Mouse (Mus musculus) heart, embryonic 13.5 days (tissue): ENCODE measurements around the gene Acer3. TPM values are rescaled to one million over a fixed set of nuclear protein-coding genes. Genes with fewer than 3 reads are reported as not detected.
A peak's percentile ranks its signal among the peaks of the same experiment; 100 is the strongest.

Source experiments
- ATAC-seq: fragments of 200-750 bp; cut with Nextera tagmentation; 2 replicates; pipeline ENCODE4 v1.8.0; 2017; ENCODE audit warnings: moderate TSS enrichment; ENCODE audit not compliant: insufficient number of reproducible peaks, low FRiP score, low TSS enrichment; ENCODE audit errors: extremely low read depth
- H3K27ac ChIP-seq: fragments of 300-500 bp; sonication (generic); replicated peaks from 2 replicates; pipeline ENCODE4 v1.5.1; 2015; ENCODE audit warnings: moderate library complexity, mild to moderate bottlenecking, inconsistent platforms
- H3K27me3 ChIP-seq: fragments of 300-500 bp; sonication (generic); replicated peaks from 2 replicates; pipeline ENCODE4 v1.6.1; 2015; ENCODE audit warnings: mild to moderate bottlenecking, inconsistent platforms
- H3K36me3 ChIP-seq: fragments of 300-500 bp; sonication (generic); 2 replicates; pipeline ENCODE4 v1.6.1; 2015; ENCODE audit warnings: mild to moderate bottlenecking, inconsistent platforms
- H3K4me1 ChIP-seq: fragments of 300-500 bp; sonication (generic); 2 replicates; pipeline ENCODE4 v1.6.1; 2015; ENCODE audit warnings: inconsistent platforms
- H3K4me2 ChIP-seq: fragments of 300-500 bp; sonication (generic); 2 replicates; pipeline ENCODE4 v1.6.1; 2015; ENCODE audit warnings: inconsistent platforms, mild to moderate bottlenecking, moderate library complexity
- H3K4me3 ChIP-seq: fragments of 300-500 bp; sonication (generic); 2 replicates; pipeline ENCODE4 v1.5.1; 2015; ENCODE audit warnings: moderate library complexity, mild to moderate bottlenecking, inconsistent platforms
- H3K9ac ChIP-seq: fragments of 300-500 bp; sonication (generic); 2 replicates; pipeline ENCODE4 v1.6.1; 2015; ENCODE audit warnings: inconsistent platforms, mild to moderate bottlenecking, moderate library complexity
- H3K9me3 ChIP-seq: fragments of 300-500 bp; sonication (generic); 2 replicates; pipeline ENCODE4 v1.6.1; 2016; ENCODE audit warnings: inconsistent platforms
- WGBS: fragments of 180-500 bp; shearing (Covaris S2); methylation state at CpG from one replicate; pipeline ENCODE4 v1.1.7; 2015; ENCODE audit warnings: mixed read lengths; 5-methylcytosine and 5-hydroxymethylcytosine counted together
- polyA plus RNA-seq: library from polyadenylated mRNA; unstranded; fragments of >200 nt; fragmentation: Nextera tagmentation; extraction: Ambion mirVana; gene quantifications from 2 replicates; pipeline ENCODE4 v1.2.1, GENCODE M21; 2015

The Acer3 gene
- polyA plus RNA-seq, 1 experiment from 2014 or later: 18.9 TPM

DNA sequence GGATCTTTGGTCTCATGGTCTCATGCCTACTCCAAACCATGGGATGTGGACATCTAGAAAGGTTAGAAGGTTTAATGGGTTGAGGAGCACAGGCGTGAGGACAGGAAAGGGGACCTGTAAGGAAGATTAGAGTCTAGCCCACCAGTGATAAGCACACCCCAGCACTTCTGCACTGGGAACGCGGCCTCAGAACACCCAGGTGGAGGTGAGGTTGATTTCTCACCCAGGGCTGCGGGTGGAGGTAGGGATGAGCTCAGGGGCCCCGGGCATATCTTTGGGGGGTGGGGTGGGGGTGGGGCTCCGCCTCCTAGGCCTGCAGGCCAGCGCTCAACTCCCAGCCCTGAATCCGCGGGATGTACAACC, 143.5 kb downstream of the Acer3 start:
- Histone ChIP-seq H3K36me3 (no peaks in the 10 kb centered on the region), H3K4me3 (peak overlapping the region; percentile 86), H3K9ac (peak overlapping the region; percentile 82), H3K9me3 (no peaks in the 10 kb centered on the region), H3K4me2 (peak overlapping the region; percentile 87), H3K27ac (peak overlapping the region; percentile 48; the same call in 1 of the 2 replicates), H3K27me3 (no peaks in the 10 kb centered on the region), H3K4me1 (peaks cover 40% of the 10 kb centered on the region)
- no peak for ATAC-seq
- 3% methylated on average over 9 of the region's 9 CpGs for WGBS

DNA sequence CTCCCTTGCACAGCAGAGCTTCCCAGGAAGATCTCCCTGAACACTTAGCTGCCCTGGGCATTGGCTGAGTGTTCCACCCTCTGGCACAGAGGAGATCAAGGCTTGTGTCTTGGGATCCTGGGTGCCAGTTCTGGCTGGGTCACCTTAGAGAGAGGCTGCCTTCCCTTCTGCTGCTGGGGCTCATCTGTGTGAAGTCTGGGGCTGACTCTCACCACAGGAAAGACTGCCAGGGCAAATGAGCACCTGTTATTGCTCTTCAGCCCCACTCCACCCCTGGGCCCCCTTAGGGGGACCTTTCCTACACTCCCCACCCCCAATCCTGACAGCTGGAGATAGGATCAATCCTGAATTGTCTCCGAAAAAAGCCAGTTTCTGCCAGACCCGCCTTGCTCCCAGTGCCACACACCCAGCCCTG, 143.9 kb downstream of the Acer3 start:
- Histone ChIP-seq H3K4me2 (peak overlapping the region; percentile 87), H3K36me3 (no peaks in the 10 kb centered on the region), H3K4me3 (peak overlapping the region; percentile 86), H3K27ac (peak overlapping the region; percentile 48; the same call in 1 of the 2 replicates), H3K27me3 (no peaks in the 10 kb centered on the region), H3K9ac (peak overlapping the region; percentile 82), H3K4me1 (peaks cover 43% of the 10 kb centered on the region), H3K9me3 (no peaks in the 10 kb centered on the region)
- no peak for ATAC-seq
- 35% methylated on average over 2 of the region's 2 CpGs for WGBS

DNA sequence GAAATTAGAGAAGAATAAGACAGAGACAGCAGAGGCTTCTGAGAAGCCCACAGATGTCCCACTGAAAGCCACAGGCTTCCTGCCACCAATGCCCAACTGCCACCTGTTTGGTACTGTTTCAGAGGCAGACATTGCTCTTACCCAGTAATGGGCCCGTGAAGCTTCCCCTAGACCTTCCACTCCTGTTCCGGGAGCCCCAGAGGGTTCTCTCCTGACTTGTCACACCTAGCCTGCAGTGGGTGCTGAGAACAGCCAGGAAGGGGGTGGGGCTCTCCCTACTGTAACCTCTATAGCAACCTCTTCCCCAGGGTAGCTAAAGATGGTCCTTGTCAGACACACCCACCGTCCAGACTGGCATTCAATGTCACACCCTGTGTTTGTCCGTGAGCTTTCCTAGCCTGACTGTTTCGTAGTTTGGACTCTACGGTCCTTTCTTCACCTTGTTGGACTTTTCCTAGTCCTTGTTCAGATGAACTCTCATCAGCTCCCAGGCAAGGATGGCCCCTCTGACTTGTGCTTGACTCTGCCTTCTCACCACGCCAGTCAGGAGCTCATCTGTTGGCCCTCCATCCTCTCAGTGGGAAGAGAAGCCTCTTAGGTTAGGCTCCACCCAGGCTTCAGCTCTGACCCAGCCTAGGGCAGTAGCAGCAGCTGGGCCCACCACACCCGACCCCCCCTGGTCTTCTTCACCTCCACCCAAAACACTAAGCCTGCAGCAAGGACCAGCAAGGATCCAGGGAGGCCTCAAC, 144.5 kb downstream of the Acer3 start:
- H3K27me3 ChIP-seq: no peaks in the 10 kb centered on the region
- ATAC-seq: no peak
- H3K27ac ChIP-seq: peak overlapping the region; percentile 48; the same call in 1 of the 2 replicates
- no peaks in the 10 kb centered on the region for H3K9me3 ChIP-seq
- WGBS: 60% methylated on average over 8 of the region's 8 CpGs
- peak overlapping the region; percentile 82 for H3K9ac ChIP-seq
- no peaks in the 10 kb centered on the region for H3K36me3 ChIP-seq
- H3K4me3 ChIP-seq: peak overlapping the region; percentile 86
- H3K4me1 ChIP-seq: peaks cover 47% of the 10 kb centered on the region
- peak overlapping the region; percentile 87 for H3K4me2 ChIP-seq

DNA sequence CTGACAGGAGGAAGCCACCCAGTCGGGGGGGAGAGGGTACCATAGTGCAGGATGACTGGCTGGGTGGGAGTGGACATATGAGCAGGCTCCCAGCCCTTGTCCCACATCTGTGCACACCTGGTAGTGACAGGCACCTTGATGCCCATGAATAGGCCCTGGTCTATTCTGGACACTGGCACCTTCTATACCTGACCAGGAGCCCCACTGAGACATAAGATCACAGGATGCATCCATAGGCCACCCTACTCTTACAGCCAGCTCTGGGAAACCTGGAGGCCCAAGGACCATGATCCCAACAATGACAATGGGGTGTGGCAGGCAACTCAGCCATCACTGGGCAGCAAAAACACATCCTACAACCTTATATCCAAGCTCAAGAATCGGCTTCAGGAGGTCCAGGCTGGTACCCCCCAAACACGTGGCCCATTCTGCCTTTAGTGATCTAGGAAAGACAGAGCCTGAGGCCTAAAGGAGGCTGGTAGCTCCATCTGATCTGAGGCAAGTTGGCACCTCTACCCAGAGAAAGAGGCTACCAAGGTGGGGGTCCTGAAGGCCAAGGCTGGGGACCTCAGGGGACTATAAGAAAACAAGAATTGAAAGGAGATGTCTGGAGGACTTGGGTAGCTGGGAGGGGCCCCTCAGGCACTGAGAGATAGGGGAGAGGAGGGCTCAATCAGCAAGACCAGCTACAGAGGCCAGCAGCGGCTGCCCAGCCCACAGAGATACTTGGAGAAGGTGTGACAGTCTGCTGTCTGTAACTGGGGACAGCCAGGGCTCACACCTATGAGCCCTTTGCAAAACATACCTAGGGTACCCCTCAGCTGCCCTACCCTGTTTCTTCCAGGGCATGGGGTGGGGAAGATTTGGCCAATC, 145.9 kb downstream of the Acer3 start:
- Histone ChIP-seq H3K27me3 (no peaks in the 10 kb centered on the region), H3K9ac (no peak overlapping the region), H3K27ac (no peak overlapping the region), H3K4me2 (peak overlapping the region; percentile 87), H3K4me3 (no peak overlapping the region), H3K9me3 (no peaks in the 10 kb centered on the region), H3K4me1 (peaks cover 59% of the 10 kb centered on the region), H3K36me3 (no peaks in the 10 kb centered on the region)
- no peak for ATAC-seq
- 64% methylated on average over 4 of the region's 4 CpGs for WGBS

DNA sequence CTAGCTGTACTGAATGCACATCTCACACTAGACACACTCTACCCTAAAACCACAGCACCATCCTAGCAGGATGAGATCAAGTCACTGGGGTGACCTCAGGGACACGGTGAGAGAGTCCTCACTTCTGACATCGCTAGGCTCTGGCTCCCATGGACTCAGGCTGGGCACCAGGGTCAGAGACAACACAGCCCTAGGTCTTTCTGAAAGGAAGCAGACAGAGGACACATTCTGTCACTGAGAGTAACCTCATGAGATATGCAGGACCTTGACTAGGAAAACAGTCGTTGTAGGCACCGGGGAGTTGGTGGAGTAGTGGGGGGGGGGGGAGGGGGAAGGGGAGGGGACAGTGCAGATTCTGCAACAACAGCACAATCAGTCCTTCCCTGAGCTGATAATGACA, 147.6 kb downstream of the Acer3 start:
- 24% methylated on average over 4 of the region's 4 CpGs for WGBS
- Histone ChIP-seq H3K9me3 (no peaks in the 10 kb centered on the region), H3K27me3 (no peaks in the 10 kb centered on the region), H3K27ac (no peak overlapping the region), H3K4me1 (peaks cover 55% of the 10 kb centered on the region), H3K4me2 (no peak overlapping the region), H3K4me3 (no peak overlapping the region), H3K9ac (no peak overlapping the region), H3K36me3 (no peaks in the 10 kb centered on the region)
- ATAC-seq: no peak

DNA sequence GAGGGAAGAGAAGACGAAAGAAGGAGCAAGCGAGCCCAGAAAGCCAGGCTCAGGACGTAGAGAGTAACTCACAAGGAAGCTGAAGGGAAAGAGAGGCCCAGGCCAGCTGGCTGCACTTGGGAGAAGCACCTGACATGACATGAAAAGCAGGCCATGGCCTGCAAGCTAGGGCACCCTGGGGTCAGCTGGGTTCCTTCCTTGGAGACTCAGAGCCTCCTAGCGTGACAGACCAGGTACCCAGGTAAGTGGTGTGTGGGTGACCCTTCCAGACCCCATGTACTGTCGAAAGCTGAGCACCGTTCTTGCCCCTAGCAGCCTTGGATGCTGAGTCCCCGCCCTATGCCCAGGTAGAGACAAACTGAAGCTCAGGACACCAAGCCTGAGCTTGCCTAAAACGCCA, 148.3 kb downstream of the Acer3 start:
- WGBS: 80% methylated on average over 8 of the region's 8 CpGs
- Histone ChIP-seq H3K27me3 (no peaks in the 10 kb centered on the region), H3K4me1 (peaks cover 52% of the 10 kb centered on the region), H3K9ac (no peak overlapping the region), H3K27ac (no peak overlapping the region), H3K9me3 (no peaks in the 10 kb centered on the region), H3K4me3 (no peak overlapping the region), H3K4me2 (no peak overlapping the region), H3K36me3 (no peaks in the 10 kb centered on the region)
- no peak for ATAC-seq

DNA sequence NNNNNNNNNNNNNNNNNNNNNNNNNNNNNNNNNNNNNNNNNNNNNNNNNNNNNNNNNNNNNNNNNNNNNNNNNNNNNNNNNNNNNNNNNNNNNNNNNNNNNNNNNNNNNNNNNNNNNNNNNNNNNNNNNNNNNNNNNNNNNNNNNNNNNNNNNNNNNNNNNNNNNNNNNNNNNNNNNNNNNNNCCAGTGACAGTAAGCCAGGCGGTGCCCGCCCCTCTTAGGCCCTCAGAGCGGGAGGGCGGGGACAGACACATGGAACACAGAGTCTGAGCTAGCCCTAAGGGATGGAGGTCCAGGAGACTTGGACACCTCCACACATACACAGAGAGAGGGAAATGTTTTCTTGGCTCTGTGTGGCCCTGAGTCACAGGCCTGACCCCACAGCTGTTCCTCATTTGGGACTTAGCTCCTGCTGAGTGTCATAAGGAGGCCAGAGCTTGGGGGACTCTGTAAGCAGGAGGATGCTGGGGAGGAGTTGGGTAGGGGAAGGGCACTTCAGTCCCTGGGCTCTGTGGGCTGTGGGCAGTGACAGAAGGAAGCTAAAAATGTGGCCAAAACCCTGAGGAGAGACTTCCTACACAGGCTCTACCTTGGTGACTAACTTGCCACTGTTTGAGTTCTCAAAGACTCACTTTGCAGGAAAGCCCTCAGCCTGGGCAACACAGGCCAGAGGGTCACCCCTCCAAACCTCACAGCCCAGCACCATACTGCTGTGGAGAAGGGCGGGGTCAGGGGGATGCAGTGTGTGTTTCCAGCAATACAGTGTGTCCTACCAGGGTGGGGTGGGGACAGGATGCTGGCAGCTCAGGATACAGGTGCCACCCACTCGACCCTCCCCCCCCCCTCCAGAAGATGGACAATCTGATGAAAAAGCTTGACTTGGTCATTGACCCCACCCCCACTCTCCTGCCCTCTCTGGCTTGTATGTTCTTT, 149.6 kb downstream of the Acer3 start:
- ATAC-seq: peak; percentile 76
- Histone ChIP-seq H3K36me3 (no peaks in the 10 kb centered on the region), H3K4me3 (no peak overlapping the region), H3K4me2 (peak overlapping the region; percentile 31; the same call in 1 of the 2 replicates), H3K4me1 (peaks cover 39% of the 10 kb centered on the region), H3K9ac (no peak overlapping the region), H3K9me3 (no peaks in the 10 kb centered on the region), H3K27me3 (no peaks in the 10 kb centered on the region), H3K27ac (peak overlapping the region; percentile 68)
- WGBS: 45% methylated on average over 6 of the region's 6 CpGs

DNA sequence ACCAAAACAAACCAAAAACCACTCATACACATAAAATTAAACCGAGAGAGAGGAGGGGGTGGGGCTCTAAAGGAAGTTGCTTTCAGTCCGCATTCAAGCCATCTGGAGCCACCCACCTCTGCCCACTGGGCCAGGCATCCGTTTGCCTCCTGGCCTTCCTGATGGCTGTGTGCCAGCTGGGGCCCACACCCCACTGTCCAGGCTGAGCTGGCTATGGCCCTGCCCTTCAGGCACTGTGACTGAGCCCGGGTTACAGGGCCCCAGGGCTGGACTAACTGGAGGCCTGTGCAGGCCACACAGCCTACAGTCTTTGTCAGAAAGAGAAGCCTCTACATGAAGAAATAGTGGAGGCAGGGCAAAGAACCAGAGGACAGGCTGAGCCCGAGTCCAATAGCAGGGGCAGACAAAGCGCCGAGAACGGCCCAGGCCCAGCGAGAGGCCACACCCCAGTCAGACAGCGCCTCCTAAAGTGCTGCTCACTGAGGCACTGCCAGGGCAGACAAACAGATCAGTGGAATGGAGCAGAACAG, 155.9 kb downstream of the Acer3 start:
- Histone ChIP-seq H3K36me3 (no peaks in the 10 kb centered on the region), H3K4me3 (no peak overlapping the region), H3K9ac (peak overlapping the region; percentile 53), H3K4me2 (no peak overlapping the region), H3K9me3 (no peaks in the 10 kb centered on the region), H3K4me1 (peaks cover 47% of the 10 kb centered on the region), H3K27ac (peak overlapping the region; percentile 76), H3K27me3 (no peaks in the 10 kb centered on the region)
- peak; percentile 28; the same call in 1 of the 2 replicates for ATAC-seq
- 49% methylated on average over 10 of the region's 10 CpGs for WGBS

DNA sequence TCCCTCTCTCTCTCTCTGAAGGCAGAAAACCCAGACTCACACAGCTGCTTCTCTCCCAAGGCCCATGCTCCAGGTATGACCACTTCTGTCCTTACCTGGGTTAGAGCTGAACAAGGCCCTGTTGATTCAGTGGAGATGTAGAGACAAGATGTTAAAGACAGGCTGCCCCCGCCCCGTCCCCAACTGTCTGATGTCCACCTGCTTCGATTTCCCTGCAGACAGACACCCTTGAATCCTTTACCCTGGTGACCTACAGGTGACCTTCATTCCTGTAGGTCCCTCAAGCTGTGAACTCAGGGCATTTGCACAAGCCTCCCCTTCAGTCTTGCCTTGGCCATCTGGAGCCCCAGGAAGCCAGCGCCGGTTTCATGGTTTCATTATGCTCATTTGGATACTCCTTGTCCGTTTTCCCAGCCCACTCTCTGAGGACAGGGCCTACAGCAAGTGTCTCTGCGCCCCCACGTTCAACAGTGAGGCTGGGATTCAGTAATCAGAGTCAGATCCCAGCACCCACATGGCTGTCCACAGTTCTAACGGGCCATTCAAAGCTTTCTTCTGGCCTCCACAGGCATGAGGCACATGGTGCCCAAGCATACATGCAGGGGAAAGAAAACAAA, 156.5 kb downstream of the Acer3 start:
- H3K9ac ChIP-seq: no peak overlapping the region; the same call in 1 of the 2 replicates
- peak overlapping the region; percentile 76 for H3K27ac ChIP-seq
- 81% methylated on average over 9 of the region's 9 CpGs for WGBS

DNA sequence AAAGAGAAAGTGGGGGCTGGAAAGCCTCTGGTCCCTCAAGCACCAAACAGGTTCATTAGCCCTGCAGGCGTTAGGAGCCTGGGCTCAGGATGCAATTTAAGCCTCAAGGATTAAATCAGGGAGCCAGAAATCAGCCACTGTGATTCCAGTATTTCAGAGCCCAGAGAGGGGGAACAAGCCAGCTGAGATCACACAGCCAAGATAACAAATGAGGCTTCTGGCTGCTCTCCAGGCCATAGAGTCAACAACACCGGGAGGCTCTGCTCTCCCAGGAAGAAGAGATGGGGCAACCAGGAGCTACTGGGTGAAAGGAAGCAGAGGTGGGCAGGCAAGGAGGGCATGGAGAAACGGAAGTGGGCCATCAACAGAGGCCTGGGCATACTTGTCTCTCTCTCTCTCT, 157.3 kb downstream of the Acer3 start:
- Histone ChIP-seq H3K4me2 (no peak overlapping the region), H3K4me3 (no peak overlapping the region), H3K4me1 (peaks cover 61% of the 10 kb centered on the region), H3K27ac (no peak overlapping the region), H3K9me3 (no peaks in the 10 kb centered on the region), H3K27me3 (no peaks in the 10 kb centered on the region), H3K9ac (no peak overlapping the region), H3K36me3 (no peaks in the 10 kb centered on the region)
- 36% methylated on average over 3 of the region's 3 CpGs for WGBS
- ATAC-seq: no peak

More for the DNA sequence above, 156.5 kb downstream of the Acer3 start:
- Histone ChIP-seq H3K4me3 (no peak overlapping the region), H3K36me3 (no peaks in the 10 kb centered on the region), H3K9me3 (no peaks in the 10 kb centered on the region), H3K4me2 (no peak overlapping the region), H3K4me1 (peaks cover 53% of the 10 kb centered on the region), H3K27me3 (no peaks in the 10 kb centered on the region)
- no peak for ATAC-seq
